Mouse (Mus musculus) liver, embryonic 18 days (tissue): Measurements from ENCODE around the gene Trim29. TPM values are rescaled to one million over a fixed set of nuclear protein-coding genes. Genes with fewer than 3 reads are reported as not detected.

ENCODE experiments used
- polyA plus RNA-seq: library from polyadenylated mRNA; depleted of rRNA; stranded (reverse); fragments of >200 nt; gene quantifications from 2 replicates; pipeline ENCODE4 v1.2.3, GENCODE M21; 2012; rRNA removed

Trim29 gene
- 0.01 and 0.02 TPM in 2 replicates for polyA plus RNA-seq

GRCm38 (mm10) chr9:43310538-43310937 lies at the start of gene Trim29:
Gene Trim29, plus strand, starts transcription at chr9:43310848.

Other genes with a start within 250 kb of the Trim29 start
- gene Arhgef12, start 203.6 kb upstream of the Trim29 start, polyA plus RNA-seq: 7.4 and 9.4 TPM in 2 replicates
- gene Tmem136, start 194.3 kb upstream of the Trim29 start, polyA plus RNA-seq: 2.3 and 2.6 TPM in 2 replicates
- gene Pou2f3, start 100.5 kb upstream of the Trim29 start, polyA plus RNA-seq: 0.02 TPM in 1 of 2 replicates, not detected in the other
- gene Oaf, start 70.9 kb upstream of the Trim29 start, polyA plus RNA-seq: 36.4 and 37.8 TPM in 2 replicates